7 mouse cellular contexts compared by ENCODE assay signal in the genomic region with DNA sequence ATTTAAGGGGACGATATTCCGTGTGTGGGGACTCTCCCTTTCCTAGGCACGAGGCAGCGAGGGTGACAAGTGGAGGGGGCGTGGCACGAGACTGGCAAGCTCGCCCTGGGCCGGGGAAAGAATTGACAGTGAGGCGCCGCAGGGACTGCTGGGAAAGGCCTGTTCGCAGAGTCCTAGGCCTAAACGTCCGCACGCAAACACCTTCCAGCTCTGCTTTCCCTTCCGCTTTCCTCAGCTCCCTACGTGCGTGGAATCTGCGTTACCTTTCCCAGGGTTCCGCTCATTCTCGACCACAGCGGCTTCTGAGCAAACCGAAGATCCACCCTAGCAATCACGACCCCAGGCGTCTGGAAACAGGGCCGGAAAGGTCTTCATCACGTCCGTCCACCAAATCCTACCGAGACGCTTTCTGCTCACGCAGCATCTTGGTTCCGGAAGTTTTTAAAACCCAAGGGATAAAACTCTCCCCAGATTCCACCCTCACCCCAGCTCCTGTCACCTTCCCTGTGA. TPM values are rescaled to one million over a fixed set of nuclear protein-coding genes. Genes with fewer than 3 reads are reported as not detected.
A peak's percentile ranks its signal among the peaks of the same experiment; 100 is the strongest.
DNase-seq lines count a peak whose midpoint lies in the region; ATAC-seq lines count a peak whose summit lies in the region.

No protein-coding gene starts in this region.

- no peak overlapping the region for H3K27ac ChIP-seq in embryonic facial prominence, embryonic 11.5 days (replicated peaks; ENCODE audit: low read depth, low read length)
- peak overlapping the region; percentile 93 for H3K27ac ChIP-seq in limb, embryonic 10.5 days
- peak overlapping the region; percentile 95 for H3K27ac ChIP-seq in midbrain, embryonic 13.5 days

- peak; percentile 90 for ATAC-seq in embryonic facial prominence, embryonic 11.5 days (replicated peaks; ENCODE audit: insufficient number of reproducible peaks, low FRiP score, low TSS enrichment, low read depth)
- ATAC-seq in granulocyte monocyte progenitor cell, adult 5-6 weeks (replicated peaks; ENCODE audit: poor library complexity, severe bottlenecking) = peak; percentile 98
- ATAC-seq in midbrain, embryonic 13.5 days = peak; percentile 98

- no peaks in the 10 kb centered on the region for H3K27me3 ChIP-seq in embryonic facial prominence, embryonic 11.5 days (ENCODE audit: control insufficient read depth, insufficient read depth, low read length)
- no peaks in the 10 kb centered on the region for H3K27me3 ChIP-seq in limb, embryonic 10.5 days (ENCODE audit: low read depth, poor library complexity, severe bottlenecking)
- H3K27me3 ChIP-seq in midbrain, embryonic 13.5 days = no peaks in the 10 kb centered on the region

- H3K4me3 ChIP-seq in embryonic facial prominence, embryonic 11.5 days (ENCODE audit: low read depth, low read length) = peak overlapping the region; percentile 42
- H3K4me3 ChIP-seq in limb, embryonic 10.5 days = peak overlapping the region; percentile 61
- peak overlapping the region; percentile 54 for H3K4me3 ChIP-seq in midbrain, embryonic 13.5 days (replicated peaks)

- no peaks in the 10 kb centered on the region for H3K9me3 ChIP-seq in embryonic facial prominence, embryonic 11.5 days (replicated peaks; ENCODE audit: control insufficient read depth, low read length)
- no peaks in the 10 kb centered on the region for H3K9me3 ChIP-seq in limb, embryonic 10.5 days (replicated peaks)
- no peaks in the 10 kb centered on the region for H3K9me3 ChIP-seq in midbrain, embryonic 13.5 days

- H3K4me2 ChIP-seq in embryonic facial prominence, embryonic 11.5 days (ENCODE audit: low read depth, low read length) = peak overlapping the region; percentile 29
- H3K4me2 ChIP-seq in midbrain, embryonic 13.5 days (replicated peaks) = peak overlapping the region; percentile 64

- H3K9ac ChIP-seq in embryonic facial prominence, embryonic 11.5 days (replicated peaks; ENCODE audit: low read length) = peak overlapping the region; percentile 80
- peak overlapping the region; percentile 77 for H3K9ac ChIP-seq in midbrain, embryonic 13.5 days (replicated peaks)

- H3K36me3 ChIP-seq in embryonic facial prominence, embryonic 11.5 days (replicated peaks; ENCODE audit: control insufficient read depth, insufficient read depth, low read depth, low read length) = no peaks in the 10 kb centered on the region
- H3K36me3 ChIP-seq in limb, embryonic 10.5 days = no peaks in the 10 kb centered on the region
- no peaks in the 10 kb centered on the region for H3K36me3 ChIP-seq in midbrain, embryonic 13.5 days

- WGBS in embryonic facial prominence, embryonic 11.5 days = under 1% methylated on average over 31 of the region's 31 CpGs
- under 1% methylated on average over 31 of the region's 31 CpGs for WGBS in limb, embryonic 10.5 days
- WGBS in midbrain, embryonic 13.5 days = under 1% methylated on average over 31 of the region's 31 CpGs

- H3K4me1 ChIP-seq in embryonic facial prominence, embryonic 11.5 days (ENCODE audit: control insufficient read depth, insufficient read depth, low read length) = no peaks in the 10 kb centered on the region
- peaks cover 6% of the 10 kb centered on the region for H3K4me1 ChIP-seq in limb, embryonic 10.5 days
- peaks cover 10% of the 10 kb centered on the region for H3K4me1 ChIP-seq in midbrain, embryonic 13.5 days (replicated peaks)

- DNase-seq in adrenal gland, postnatal 14 days = peak; percentile 95
- DNase-seq in embryonic facial prominence, embryonic 11.5 days (ENCODE audit: low spot score) = peak; percentile 93
- DNase-seq in kidney, adult 11 months = peak; percentile 90
- DNase-seq in limb, embryonic 10.5 days (ENCODE audit: low spot score) = peak; percentile 91
- DNase-seq in spleen, adult 12 weeks (ENCODE audit: low spot score) = peak; percentile 81

RNA-seq across cellular contexts. Expression of gene Rab6a, which starts 24.4 kb away (rescaled TPM):
- total RNA-seq in adrenal gland, postnatal 14 days (2021) = 68.0 TPM in 2 replicates
- polyA plus RNA-seq in embryonic facial prominence, embryonic 11.5 days (2014; fragmentation: Nextera tagmentation; extraction: Ambion mirVana) = 156 and 171 TPM in 2 replicates
- 55.9 and 62.1 TPM in 2 replicates for total RNA-seq in granulocyte monocyte progenitor cell, adult 5-6 weeks (2014; fragmentation: Nextera tagmentation)
- 43.0 and 56.3 TPM in 2 replicates for total RNA-seq in granulocyte monocyte progenitor cell, adult 5-6 weeks (2017)
- polyA plus RNA-seq in limb, embryonic 10.5 days (2016; fragmentation: Nextera tagmentation; extraction: Ambion mirVana) = 81.9 and 92.3 TPM in 2 replicates
- 197 and 199 TPM in 2 replicates for polyA plus RNA-seq in midbrain, embryonic 13.5 days (2015; fragmentation: Nextera tagmentation; extraction: Ambion mirVana)

RNA-seq across cellular contexts. Expression of gene Mrpl48, which starts 25.3 kb away (rescaled TPM):
- total RNA-seq in adrenal gland, postnatal 14 days (2021) = 59.8 and 60.9 TPM in 2 replicates
- polyA plus RNA-seq in embryonic facial prominence, embryonic 11.5 days (2014; fragmentation: Nextera tagmentation; extraction: Ambion mirVana) = 66.7 and 67.1 TPM in 2 replicates
- 67.1 TPM in 2 replicates for total RNA-seq in granulocyte monocyte progenitor cell, adult 5-6 weeks (2014; fragmentation: Nextera tagmentation)
- 88.1 and 99.5 TPM in 2 replicates for total RNA-seq in granulocyte monocyte progenitor cell, adult 5-6 weeks (2017)
- polyA plus RNA-seq in limb, embryonic 10.5 days (2016; fragmentation: Nextera tagmentation; extraction: Ambion mirVana) = 57.3 and 59.5 TPM in 2 replicates
- polyA plus RNA-seq in midbrain, embryonic 13.5 days (2015; fragmentation: Nextera tagmentation; extraction: Ambion mirVana) = 80.9 and 89.0 TPM in 2 replicates

RNA-seq across cellular contexts. Expression of gene Coa4, which starts 45.9 kb away (rescaled TPM):
- 7.8 and 10.4 TPM in 2 replicates for total RNA-seq in adrenal gland, postnatal 14 days (2021)
- polyA plus RNA-seq in embryonic facial prominence, embryonic 11.5 days (2014; fragmentation: Nextera tagmentation; extraction: Ambion mirVana) = 15.5 and 19.5 TPM in 2 replicates
- total RNA-seq in granulocyte monocyte progenitor cell, adult 5-6 weeks (2014; fragmentation: Nextera tagmentation) = 5.4 and 14.1 TPM in 2 replicates
- total RNA-seq in granulocyte monocyte progenitor cell, adult 5-6 weeks (2017) = 20.0 and 21.1 TPM in 2 replicates
- polyA plus RNA-seq in limb, embryonic 10.5 days (2016; fragmentation: Nextera tagmentation; extraction: Ambion mirVana) = 19.3 and 21.3 TPM in 2 replicates
- polyA plus RNA-seq in midbrain, embryonic 13.5 days (2015; fragmentation: Nextera tagmentation; extraction: Ambion mirVana) = 16.7 and 19.7 TPM in 2 replicates
